24 mouse cellular contexts compared by ENCODE assay signal in the genomic region with DNA sequence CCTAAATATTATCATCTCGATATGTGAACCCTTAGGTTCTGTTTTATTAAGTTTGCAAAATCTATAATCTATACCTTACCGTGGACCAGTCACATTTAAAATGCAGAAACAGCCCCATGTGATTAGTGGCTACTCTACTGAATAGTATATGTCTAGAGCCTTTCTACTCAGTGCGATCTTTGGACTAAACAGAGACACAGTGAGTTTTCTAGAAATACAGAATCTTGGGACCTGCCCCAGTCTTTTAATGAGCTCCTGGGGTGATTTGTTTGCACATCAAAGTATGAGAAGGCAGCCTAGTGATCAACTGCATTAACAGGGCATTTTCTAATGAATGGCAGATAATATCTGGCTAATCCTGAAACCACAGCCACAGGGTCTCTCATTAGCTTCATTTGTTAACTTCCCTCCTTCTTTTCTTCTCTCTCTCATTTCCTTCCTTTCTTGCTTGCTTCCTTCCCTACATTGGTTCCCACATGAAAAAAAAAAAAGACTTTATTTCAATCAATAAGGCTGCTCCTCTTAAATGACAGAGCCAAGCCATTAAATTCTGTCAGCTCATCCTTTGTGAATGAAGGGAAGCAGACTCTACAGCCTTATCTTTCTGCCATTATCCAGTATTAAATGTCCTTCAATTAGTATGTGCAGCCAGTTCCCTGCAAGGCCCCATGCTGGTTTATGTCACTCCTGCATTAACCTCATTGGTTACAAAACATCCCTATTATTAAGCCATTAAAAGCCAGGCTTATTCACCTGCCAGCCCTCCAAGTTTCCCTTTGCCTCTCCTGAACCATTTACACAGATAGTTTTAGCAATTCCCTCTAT.
DNase-seq lines count a peak whose midpoint lies in the region; ATAC-seq and TF ChIP-seq lines count a peak whose summit lies in the region.
"Had no signal": no experiment of that assay in that cellular context is flagged by ENCODE, and none has a peak within 500 bp of the region (broad histone marks: within the 10 kb centered on the region; RNA-seq: fewer than 3 reads in every experiment).

No protein-coding gene starts in this region.

- peaks cover 99% of the 10 kb centered on the region for H3K27me3 ChIP-seq in forebrain, embryonic 10.5 days (ENCODE audit: poor library complexity, severe bottlenecking)
- H3K27me3 ChIP-seq in forebrain, postnatal 0 days (ENCODE audit: insufficient read depth, low read length) = no peaks in the 10 kb centered on the region
- H3K27me3 ChIP-seq in midbrain, embryonic 14.5 days (ENCODE audit: control insufficient read depth, insufficient read depth, low read length) = no peaks in the 10 kb centered on the region
- H3K27me3 ChIP-seq in midbrain, postnatal 0 days (ENCODE audit: insufficient read depth, low read length) = no peaks in the 10 kb centered on the region; the same call in 1 of the 2 replicates
- H3K27me3 ChIP-seq in midbrain, embryonic 15.5 days (replicated peaks) = peaks cover 5% of the 10 kb centered on the region; the same call in 1 of the 2 replicates
- H3K27me3 ChIP-seq: heart, embryonic 12.5 days; stomach, embryonic 15.5 days had no signal

- peak; percentile 13 for DNase-seq in forebrain, embryonic 10.5 days (ENCODE audit: extremely low spot score, low spot score)
- DNase-seq in forebrain, postnatal 0 days = no peak
- peak; percentile 8 for DNase-seq in midbrain, embryonic 14.5 days
- DNase-seq in midbrain, postnatal 0 days (ENCODE audit: low spot score) = no peak
- DNase-seq in adrenal gland, postnatal 10 days = no peak
- DNase-seq in kidney, postnatal 10 days = no peak
- DNase-seq: adrenal gland, postnatal 36 days; cerebellum, adult 11 months; gastrocnemius, postnatal 10 days; heart, adult 11 months; heart, postnatal 14 days; kidney, adult 2 months; lung, embryonic 14.5 days; thymus, adult 18-20 months; thymus, postnatal 36 days had no signal

- H3K4me3 ChIP-seq in forebrain, embryonic 10.5 days = no peak overlapping the region
- H3K4me3 ChIP-seq in forebrain, postnatal 0 days (ENCODE audit: low read depth, low read length) = no peak overlapping the region
- no peak overlapping the region for H3K4me3 ChIP-seq in midbrain, embryonic 14.5 days (replicated peaks; ENCODE audit: low read depth, low read length)
- H3K4me3 ChIP-seq in midbrain, postnatal 0 days (ENCODE audit: low read depth, low read length) = no peak overlapping the region
- no peak overlapping the region for H3K4me3 ChIP-seq in midbrain, embryonic 15.5 days
- H3K4me3 ChIP-seq: embryonic facial prominence, embryonic 13.5 days; heart, embryonic 12.5 days; left cerebral cortex, adult 2 months; limb, embryonic 15.5 days; stomach, embryonic 15.5 days had no signal

- no peak overlapping the region for H3K9ac ChIP-seq in forebrain, postnatal 0 days
- no peak overlapping the region for H3K9ac ChIP-seq in midbrain, embryonic 14.5 days (replicated peaks; ENCODE audit: low read length)
- H3K9ac ChIP-seq in midbrain, postnatal 0 days (replicated peaks; ENCODE audit: low read length, poor library complexity, severe bottlenecking) = no peak overlapping the region
- H3K9ac ChIP-seq in midbrain, embryonic 15.5 days = no peak overlapping the region
- H3K9ac ChIP-seq: embryonic facial prominence, embryonic 13.5 days; heart, embryonic 12.5 days; hindbrain, embryonic 14.5 days; limb, embryonic 15.5 days; liver, embryonic 14.5 days; lung, embryonic 14.5 days; stomach, embryonic 15.5 days had no signal

- ATAC-seq in forebrain, postnatal 0 days = no peak
- ATAC-seq in midbrain, embryonic 14.5 days (ENCODE audit: low FRiP score, low TSS enrichment) = no peak
- no peak for ATAC-seq in midbrain, postnatal 0 days (ENCODE audit: low FRiP score)
- no peak for ATAC-seq in midbrain, embryonic 15.5 days (replicated peaks)

- H3K36me3 ChIP-seq in forebrain, embryonic 10.5 days (replicated peaks) = no peaks in the 10 kb centered on the region
- no peaks in the 10 kb centered on the region for H3K36me3 ChIP-seq in forebrain, postnatal 0 days (ENCODE audit: insufficient read depth)
- H3K36me3 ChIP-seq in midbrain, embryonic 14.5 days (ENCODE audit: control insufficient read depth, insufficient read depth, low read length) = no peaks in the 10 kb centered on the region
- no peaks in the 10 kb centered on the region for H3K36me3 ChIP-seq in midbrain, postnatal 0 days (ENCODE audit: insufficient read depth, low read length)
- no peaks in the 10 kb centered on the region for H3K36me3 ChIP-seq in midbrain, embryonic 15.5 days (replicated peaks)
- H3K36me3 ChIP-seq: embryonic facial prominence, embryonic 13.5 days; heart, embryonic 12.5 days; limb, embryonic 15.5 days; stomach, embryonic 15.5 days had no signal

- 53% methylated on average over 3 of the region's 3 CpGs for WGBS in forebrain, embryonic 10.5 days
- WGBS in forebrain, postnatal 0 days = 36% methylated on average over 3 of the region's 3 CpGs
- WGBS in midbrain, embryonic 14.5 days = 53% methylated on average over 3 of the region's 3 CpGs
- 57% methylated on average over 3 of the region's 3 CpGs for WGBS in midbrain, postnatal 0 days
- 52% methylated on average over 3 of the region's 3 CpGs for WGBS in midbrain, embryonic 15.5 days

- H3K27ac ChIP-seq in forebrain, embryonic 10.5 days = no peak overlapping the region
- no peak overlapping the region for H3K27ac ChIP-seq in forebrain, postnatal 0 days (ENCODE audit: low read depth, low read length)
- H3K27ac ChIP-seq in midbrain, embryonic 14.5 days (replicated peaks; ENCODE audit: low read depth, low read length) = no peak overlapping the region
- no peak overlapping the region for H3K27ac ChIP-seq in midbrain, postnatal 0 days (ENCODE audit: low read depth, low read length)
- H3K27ac ChIP-seq in midbrain, embryonic 15.5 days = 0 out of 2 replicates have a peak overlapping the region, but pooled peaks have one; percentile 29
- H3K27ac ChIP-seq: embryonic facial prominence, embryonic 13.5 days; hindbrain, embryonic 14.5 days; kidney, postnatal 0 days; left cerebral cortex, adult 2 months; limb, embryonic 15.5 days; liver, embryonic 14.5 days; stomach, embryonic 15.5 days had no signal

- H3K4me2 ChIP-seq in forebrain, postnatal 0 days (ENCODE audit: low read depth) = no peak overlapping the region
- no peak overlapping the region for H3K4me2 ChIP-seq in midbrain, embryonic 14.5 days (ENCODE audit: low read length)
- H3K4me2 ChIP-seq in midbrain, postnatal 0 days (ENCODE audit: low read depth, low read length, poor library complexity, severe bottlenecking) = no peak overlapping the region
- H3K4me2 ChIP-seq in midbrain, embryonic 15.5 days = no peak overlapping the region
- H3K4me2 ChIP-seq: embryonic facial prominence, embryonic 13.5 days; heart, embryonic 12.5 days; hindbrain, embryonic 14.5 days; limb, embryonic 15.5 days; lung, embryonic 14.5 days; stomach, embryonic 15.5 days had no signal

- H3K4me1 ChIP-seq in forebrain, embryonic 10.5 days = peaks cover 14% of the 10 kb centered on the region; the same call in 1 of the 2 replicates
- no peaks in the 10 kb centered on the region for H3K4me1 ChIP-seq in forebrain, postnatal 0 days (ENCODE audit: insufficient read depth)
- no peaks in the 10 kb centered on the region for H3K4me1 ChIP-seq in midbrain, embryonic 14.5 days (ENCODE audit: control insufficient read depth, insufficient read depth, low read length)
- H3K4me1 ChIP-seq in midbrain, postnatal 0 days (ENCODE audit: insufficient read depth, low read length) = no peaks in the 10 kb centered on the region
- H3K4me1 ChIP-seq in midbrain, embryonic 15.5 days = no peaks in the 10 kb centered on the region
- H3K4me1 ChIP-seq: embryonic facial prominence, embryonic 13.5 days; heart, embryonic 12.5 days; limb, embryonic 15.5 days; stomach, embryonic 15.5 days had no signal

- no peaks in the 10 kb centered on the region for H3K9me3 ChIP-seq in forebrain, embryonic 10.5 days
- H3K9me3 ChIP-seq in forebrain, postnatal 0 days (ENCODE audit: low read length) = no peaks in the 10 kb centered on the region
- no peaks in the 10 kb centered on the region for H3K9me3 ChIP-seq in midbrain, embryonic 14.5 days (ENCODE audit: control insufficient read depth, low read length)
- H3K9me3 ChIP-seq in midbrain, postnatal 0 days (ENCODE audit: low read length) = no peaks in the 10 kb centered on the region
- no peaks in the 10 kb centered on the region for H3K9me3 ChIP-seq in midbrain, embryonic 15.5 days
- H3K9me3 ChIP-seq: embryonic facial prominence, embryonic 13.5 days; heart, embryonic 12.5 days; limb, embryonic 15.5 days; stomach, embryonic 15.5 days had no signal

- TF ChIP-seq CTCF in forebrain, postnatal 0 days (IDR thresholded peaks at IDR 0.05; ENCODE audit: low read depth) = no peak
- TF ChIP-seq CTCF in midbrain, postnatal 0 days (IDR thresholded peaks at IDR 0.05) = no peak

Comparison
In these comparisons a context has a peak if more than half of its experiments do, and no peak if none do; other contexts are left out.
1. DNase-seq: peak in forebrain, embryonic 10.5 days (single experiment) and midbrain, embryonic 14.5 days (single experiment); none in forebrain, postnatal 0 days (single experiment), midbrain, postnatal 0 days (single experiment), adrenal gland, postnatal 10 days (single experiment) and kidney, postnatal 10 days (single experiment).